Mouse (Mus musculus) v-Abl transformed pro-B cells (cell line): ENCODE measurements around the gene Zfp72.

Experiments
- in situ Hi-C, 2 experiments: fragments of 400-800 bp; cut with MboI; formaldehyde crosslinking; loops; one replicate each; pipeline ENCODE4 v1.15.1; 2025; ENCODE audit not compliant: unreplicated experiment in 2 of 2

Zfp72 gene

DNA sequence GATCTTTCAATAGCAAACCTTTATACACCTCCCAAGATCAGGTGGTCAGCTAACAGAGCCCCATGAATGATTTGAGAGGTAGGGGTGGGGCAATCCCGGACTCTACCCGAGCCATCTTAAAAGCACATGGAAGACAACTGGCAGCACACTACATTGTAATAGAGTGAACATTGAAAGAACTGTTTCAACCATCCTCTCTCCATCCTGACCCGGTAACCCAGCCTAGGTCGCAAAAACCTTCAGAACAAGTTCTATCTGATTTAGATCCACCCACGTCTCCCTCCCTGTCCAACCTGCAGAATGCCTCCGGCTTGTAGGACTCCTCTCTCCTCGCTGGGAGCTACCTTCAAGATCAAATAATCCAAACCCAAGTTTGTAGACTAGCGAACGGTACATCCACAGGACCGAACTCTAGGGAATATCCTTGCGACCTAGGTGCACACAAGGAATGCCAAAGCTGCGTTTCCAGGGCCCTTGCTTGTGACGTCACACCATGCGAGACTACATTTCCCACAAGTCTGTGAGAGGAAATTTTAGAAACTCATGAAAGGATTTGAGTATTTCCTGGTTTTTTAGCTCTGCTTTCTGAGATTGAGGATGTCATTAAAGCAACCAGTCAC, at the start of gene Zfp72:
Zfp72 (minus strand) TSS at position 466 of the 620 bp plus-strand sequence.
- in situ Hi-C loops = no loop called here

DNA sequence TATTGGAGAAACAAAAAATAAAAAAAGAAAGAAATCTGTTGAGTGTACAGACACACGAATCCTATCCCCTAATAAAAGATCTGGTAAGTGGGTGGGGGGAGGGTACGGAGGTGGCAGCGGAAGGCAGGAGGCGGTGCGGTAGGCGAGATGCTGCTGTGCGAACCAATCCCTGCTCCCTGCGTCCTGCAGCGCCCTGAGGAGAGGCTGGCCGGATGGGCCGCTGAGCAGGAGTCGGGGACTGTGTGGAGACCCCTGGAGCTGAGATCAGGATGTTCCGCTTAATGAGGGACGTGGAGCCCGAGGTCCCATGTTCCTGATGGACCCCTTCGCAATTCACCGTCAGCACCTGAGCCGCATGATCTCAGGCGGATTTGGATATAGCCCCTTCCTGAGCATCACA, 49.3 kb upstream of the Zfp72 start:
- in situ Hi-C loops = no loop called here

DNA sequence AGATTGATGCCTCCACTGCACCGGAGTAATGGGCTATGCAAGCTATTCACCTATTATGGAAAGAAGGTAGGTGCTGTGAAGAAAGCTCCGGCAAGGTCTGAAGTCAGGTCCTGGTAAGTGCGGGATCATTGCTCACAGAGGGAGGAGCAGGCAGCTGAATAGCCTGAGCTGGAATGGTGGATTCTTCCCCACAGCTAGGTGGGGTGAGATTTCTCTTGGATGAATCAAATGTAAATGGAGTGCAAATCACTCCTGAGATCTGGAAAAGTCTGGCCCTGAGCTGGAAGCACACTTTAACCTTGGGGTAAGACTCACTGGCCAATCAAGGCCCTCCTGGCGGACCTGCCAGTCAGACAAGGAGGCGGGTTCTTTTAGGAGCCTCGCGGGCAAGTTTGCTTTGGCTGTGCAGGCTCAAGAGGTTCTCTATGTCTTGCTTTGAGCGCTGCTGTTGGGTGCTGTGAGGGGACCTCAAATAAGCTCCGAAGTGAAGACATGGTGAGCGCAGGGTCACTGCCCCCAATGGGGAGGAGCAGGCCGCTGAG, 8.7 kb upstream of the Zfp72 start, which contains the start of gene Ftl1-ps1:
Ftl1-ps1 (plus strand) TSS at position 397 of the 542 bp plus-strand sequence.
- in situ Hi-C loops = no loop called here

DNA sequence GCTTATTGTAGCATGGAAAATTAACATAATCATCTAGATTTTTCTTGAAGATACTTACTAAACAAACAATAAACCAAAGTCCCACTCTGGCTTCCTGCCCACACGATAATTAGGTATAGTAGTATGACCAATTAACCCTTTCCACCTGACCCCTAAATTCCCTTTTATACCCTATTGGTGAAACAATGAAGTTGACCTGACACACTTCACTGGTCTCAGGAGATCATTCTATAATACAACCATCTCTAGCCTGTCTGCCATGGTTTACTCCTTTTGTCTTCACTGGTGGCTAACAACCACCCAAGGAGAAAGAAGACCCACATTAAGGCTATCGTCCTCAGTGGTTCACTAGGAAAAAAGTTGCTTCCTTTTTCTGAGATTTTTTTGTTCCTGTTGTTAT, 520 bp upstream of the Zfp72 start:
- in situ Hi-C loops = no loop called here

DNA sequence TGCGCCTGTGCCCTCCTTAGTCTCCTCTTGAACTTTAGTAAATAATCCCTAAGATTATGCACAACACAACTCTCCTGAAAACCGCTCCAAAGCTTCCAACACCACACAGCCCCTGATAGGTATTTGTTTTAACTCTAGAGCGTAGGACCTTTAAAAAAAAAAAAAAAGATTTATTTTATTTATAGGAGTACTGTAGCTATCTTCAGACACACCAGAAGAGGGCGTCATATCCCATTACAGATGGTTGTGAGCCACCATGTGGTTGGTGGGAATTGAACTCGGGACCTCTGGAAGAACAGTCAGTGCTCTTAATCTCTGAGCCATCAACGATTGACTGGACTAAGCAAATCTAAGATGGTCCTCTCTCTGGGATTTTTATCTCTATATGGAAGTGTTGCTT, 906 bp downstream of the Zfp72 start:
- in situ Hi-C loops = no loop called here

DNA sequence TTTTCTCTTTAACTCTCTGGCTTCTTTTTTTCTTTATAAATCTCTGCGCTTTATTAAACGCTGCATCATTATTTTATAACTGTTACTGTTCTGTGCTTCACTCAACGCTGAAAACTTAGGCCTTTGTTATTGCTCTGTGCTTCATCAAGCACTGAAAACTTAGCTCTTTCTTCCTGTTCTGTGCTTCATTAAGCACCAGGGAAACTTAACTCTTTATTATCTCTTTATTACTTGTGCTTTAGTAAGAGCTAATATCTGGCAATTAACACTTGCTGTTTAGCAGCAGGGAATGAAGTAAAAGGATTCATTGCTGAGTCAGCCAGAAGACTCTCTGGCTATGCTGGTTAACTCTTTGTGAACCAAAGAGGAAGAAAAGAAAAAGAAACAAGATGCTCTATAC, 8.3 kb downstream of the Zfp72 start:
- in situ Hi-C loops = no loop called here

DNA sequence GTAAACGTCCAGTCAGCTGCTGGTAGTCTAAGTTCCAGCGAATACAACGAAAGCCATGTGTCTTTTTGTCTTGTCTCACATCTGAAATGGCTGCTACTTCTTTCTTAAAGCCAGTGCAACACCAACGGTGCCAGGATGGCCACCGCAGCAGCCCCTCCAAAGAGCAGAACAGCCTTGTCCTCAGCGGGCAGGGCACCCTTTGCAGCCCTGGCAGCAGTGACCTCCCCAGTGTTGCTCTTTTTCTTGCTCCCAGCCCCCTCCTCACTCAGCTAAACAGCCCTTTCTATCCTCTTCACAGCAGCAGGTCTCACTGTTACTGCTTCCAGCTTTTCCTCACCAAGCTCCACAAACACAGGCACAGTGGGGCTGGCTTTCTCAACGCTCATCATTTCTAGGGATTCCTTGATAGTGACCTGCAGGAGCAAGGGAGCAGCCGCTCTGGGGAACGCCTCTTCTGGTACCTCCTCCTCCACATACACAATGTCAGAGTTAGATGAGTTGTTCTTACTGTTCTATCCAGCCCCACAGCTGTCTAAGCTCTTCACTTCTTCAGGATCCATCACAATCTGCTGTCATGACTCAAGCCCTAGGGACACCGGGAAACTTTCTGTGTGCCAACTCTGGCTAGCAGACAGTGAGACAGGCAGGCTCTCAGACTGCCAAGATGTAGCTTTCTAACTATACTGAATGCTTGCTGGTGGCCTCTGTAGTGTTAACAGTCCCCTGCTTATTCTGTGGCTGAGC, 8.9 kb downstream of the Zfp72 start:
- in situ Hi-C loops = no loop called here

DNA sequence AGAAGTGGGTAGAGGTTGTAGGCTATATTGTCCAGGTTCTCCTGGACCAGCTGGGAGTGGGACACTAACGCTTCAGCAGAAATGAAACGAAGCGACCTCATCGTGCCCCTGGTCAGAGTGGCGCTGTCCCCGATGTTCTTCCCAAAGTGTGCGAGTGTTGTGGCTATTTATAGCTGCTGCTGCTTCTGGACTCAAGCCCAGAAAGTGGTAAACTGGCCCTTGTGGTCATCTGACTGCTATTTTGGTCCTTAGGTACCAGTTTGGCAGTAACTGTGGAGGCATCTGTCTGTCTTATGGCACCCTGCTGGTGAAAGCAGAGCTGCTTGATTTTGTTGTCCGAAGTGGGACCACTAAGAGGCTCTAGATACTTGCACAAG, 26.8 kb downstream of the Zfp72 start, which contains the start of gene Lrrc14b:
Lrrc14b (minus strand) TSS at position 147 of the 377 bp plus-strand sequence.
- in situ Hi-C loops = no loop called here

DNA sequence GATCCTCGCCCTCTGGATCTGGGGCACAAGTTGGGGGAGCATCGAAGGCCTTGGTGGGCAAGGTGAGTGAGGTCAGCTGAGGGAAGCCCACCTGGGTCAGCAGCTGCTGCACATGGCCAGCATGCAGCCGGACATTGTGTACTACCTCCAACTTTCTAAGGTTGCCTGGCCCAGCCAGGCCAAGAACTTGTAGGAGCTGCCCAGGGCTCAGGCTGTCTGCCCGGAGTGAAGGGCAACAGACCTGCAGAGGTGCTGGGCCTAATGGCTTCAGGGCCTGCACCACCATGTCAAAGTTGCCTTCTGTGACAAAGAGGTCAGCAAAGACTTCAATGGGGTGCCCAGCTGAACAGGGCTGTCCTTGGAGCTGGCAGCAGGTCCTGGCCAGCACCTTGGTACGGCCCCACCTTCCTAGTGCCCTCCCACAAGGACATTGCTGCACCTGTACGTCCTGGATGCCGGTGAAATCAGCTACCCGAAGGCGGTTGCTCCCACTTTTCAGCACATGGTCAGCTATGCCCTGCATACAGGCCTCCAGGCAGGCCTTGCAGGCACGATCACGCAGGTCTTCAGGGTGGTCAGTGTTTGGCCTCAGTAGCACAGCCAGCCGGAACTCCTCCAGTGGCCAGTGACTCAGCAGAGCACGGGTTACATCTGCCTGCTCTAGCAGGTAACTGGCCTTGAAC, 27.3 kb downstream of the Zfp72 start:
- in situ Hi-C loops = no loop called here

DNA sequence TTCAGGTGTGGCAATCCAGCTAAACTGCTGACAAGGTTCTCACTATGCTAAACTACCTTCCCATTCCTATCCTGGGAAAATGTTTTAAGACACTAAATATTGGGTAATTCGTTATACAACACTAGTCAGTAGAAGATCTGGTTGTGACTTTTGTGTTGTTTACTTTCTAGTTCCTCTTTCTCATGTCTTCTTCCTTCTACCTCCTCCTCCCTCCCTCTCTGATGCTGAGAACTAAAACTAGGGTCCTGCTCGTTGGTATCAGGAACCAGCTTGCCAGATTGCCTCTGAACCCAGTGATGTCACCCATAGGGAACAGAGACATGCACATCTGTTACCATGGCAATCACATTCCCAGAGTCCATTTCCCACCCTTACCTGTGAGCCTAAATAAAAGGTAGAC, 28.4 kb downstream of the Zfp72 start:
- in situ Hi-C loops = no loop called here

DNA sequence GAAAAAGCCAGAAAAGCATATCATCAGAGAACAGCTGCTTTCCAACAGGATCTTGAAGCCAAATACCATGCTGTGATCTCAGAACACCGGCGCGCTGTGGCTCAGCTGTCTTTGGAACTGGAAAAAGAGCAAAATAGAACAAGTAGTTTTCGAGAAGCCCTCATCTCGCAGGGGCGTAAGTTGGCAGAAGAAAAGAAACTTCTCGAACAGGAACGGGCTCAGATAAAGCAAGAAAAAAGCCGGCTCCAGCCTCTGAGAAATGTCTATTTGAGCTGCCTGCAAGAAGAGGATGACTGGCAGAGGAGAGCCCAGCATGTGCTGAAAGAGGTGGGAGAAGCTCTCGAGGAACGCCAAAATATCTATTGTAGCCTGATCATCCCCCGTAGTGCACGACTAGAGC, 34.1 kb downstream of the Zfp72 start:
- in situ Hi-C loops = no loop called here

DNA sequence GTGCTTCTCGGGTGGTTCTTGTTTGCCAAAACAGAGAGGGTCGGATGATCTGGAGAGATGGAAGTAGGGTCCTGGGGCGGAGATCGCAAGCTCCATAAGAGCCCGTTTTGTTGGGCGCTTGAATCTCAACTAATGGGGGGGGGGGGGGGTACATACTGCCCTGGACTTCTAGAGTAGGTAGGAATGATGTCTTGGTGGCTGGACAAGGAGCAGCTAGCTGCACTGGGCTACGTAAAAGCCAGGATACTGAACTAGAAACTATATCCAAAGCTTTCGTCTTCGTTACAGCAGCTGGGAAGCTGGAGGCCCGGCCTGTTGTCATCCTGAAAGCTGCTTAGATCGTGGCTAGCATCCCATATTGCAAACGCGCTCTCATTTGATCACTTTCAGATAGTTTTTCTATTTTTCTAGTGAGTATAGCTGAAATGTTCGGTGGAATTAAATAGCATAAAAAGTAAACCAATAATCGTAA, 40.2 kb downstream of the Zfp72 start:
- in situ Hi-C loops = no loop called here

DNA sequence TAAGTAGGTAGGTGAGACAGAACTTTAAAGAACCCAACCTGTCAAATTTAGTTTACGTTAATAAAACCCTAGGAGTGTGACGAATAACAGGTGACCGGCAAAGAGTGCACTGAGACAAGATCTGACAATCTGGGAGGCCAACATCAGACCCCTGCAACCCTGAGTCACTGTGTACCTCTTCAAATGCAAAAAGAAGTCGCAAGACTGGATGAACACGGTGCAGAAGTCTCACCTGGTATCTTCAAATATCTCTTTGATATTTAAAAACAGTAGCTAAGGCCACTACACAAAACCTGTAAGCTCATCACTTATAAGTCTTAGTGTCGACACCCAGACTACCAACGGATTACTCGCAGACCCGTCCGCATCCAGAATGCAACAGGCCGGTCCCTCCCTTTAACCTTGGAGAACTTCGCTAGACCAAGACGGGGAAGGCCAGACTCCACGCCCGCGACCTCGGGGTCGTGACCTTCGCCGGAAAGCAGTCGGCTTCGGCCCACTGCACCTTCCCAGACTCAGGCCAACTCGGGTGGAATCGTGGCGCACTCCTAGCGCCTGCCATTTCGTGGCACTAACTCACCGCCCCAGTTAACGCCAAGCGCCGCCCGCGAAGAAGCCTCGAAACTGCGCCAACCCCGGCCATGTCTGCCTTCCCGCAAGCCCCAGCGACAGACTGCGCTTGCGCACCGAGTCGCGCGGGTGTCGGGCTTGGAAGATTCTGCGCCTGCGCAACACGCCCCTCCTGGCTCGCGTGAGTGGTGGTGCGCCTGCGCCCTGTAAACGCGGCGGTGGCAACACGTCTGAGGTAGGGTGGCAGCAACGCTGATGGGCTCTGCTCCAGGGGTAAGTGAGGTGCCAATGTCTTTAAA, 40.8 kb downstream of the Zfp72 start, which contains the start of the genes Sdha and Ccdc127:
Sdha (minus strand) TSS at position 715 of the 869 bp plus-strand sequence.
Ccdc127 (plus strand) TSS at position 744 of the 869 bp plus-strand sequence.
- in situ Hi-C loops = loop anchor here (10.0 to 25.0 kb wide), 3 partner anchors 295 to 1763 kb away; no protein-coding TSS in a partner anchor

DNA sequence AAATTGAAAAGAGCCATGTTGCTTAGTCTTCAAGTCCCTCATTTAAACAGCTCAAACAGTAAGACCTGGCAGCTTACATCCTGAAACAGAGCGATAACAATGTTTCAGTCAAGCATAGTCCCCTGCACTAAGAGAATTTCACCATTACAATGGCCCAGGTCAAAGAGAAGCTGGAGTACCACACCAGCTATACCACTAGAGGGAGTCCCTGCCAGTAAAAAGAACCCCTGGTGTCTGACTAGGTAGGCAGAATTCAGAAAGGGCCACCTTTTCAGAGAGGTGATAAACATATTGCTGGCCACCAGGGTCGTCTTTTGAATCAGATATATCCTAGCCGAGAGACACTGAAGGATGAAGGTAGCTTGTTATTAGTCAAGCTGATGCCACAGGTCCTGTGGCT, 49.6 kb downstream of the Zfp72 start:
- in situ Hi-C loops = loop anchor here (5.0 to 25.0 kb wide), 5 partner anchors 196 to 1771 kb away; no protein-coding TSS in a partner anchor

DNA sequence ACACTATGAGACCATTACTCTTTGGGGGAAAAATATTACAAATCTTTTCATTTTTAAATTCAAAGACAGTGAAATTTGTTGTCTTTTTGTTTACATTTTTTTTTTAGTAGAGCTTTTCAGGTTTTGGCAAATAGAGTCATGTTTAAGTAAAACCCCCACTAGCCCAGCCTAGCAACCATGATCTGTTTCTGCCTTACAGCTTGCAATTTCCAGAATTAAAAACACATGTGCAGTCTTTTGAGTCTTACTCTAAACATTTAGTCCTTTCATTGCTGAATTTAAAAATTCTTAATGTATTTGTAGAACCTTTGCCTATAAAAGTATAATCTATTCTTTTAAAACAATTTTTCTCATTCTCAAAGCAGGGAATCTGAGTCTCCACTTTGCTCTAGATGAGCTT, 61.3 kb downstream of the Zfp72 start:
- in situ Hi-C loops = loop anchor here in 1 of 2 experiments (25.0 kb wide), 1 partner anchor 1783 kb away; no protein-coding TSS in a partner anchor
